Mouse (Mus musculus) bone marrow macrophage, adult 2 months (primary cell): ENCODE results near the gene Ttc21b. TPM values are rescaled to one million over a fixed set of nuclear protein-coding genes. Genes with fewer than 3 reads are reported as not detected.

ENCODE experiments used
- H3K27ac ChIP-seq: 2 replicates; pipeline ENCODE4 v1.5.1; 2012; ENCODE audit warnings: low read depth, low read length; ENCODE audit not compliant: insufficient read depth
- H3K4me1 ChIP-seq: 2 replicates; pipeline ENCODE4 v1.6.1; 2012; ENCODE audit warnings: low read length; ENCODE audit not compliant: control insufficient read depth, insufficient read depth
- H3K4me3 ChIP-seq: 2 replicates; pipeline ENCODE4 v1.5.1; 2012; ENCODE audit warnings: mild to moderate bottlenecking, low read length, moderate library complexity; ENCODE audit not compliant: insufficient read depth
- CTCF ChIP-seq: IDR thresholded peaks from 2 replicates; pipeline ENCODE4 v1.5.1; 2012; ENCODE audit warnings: low read depth, mild to moderate bottlenecking, low read length, moderate library complexity
- POLR2A ChIP-seq: IDR thresholded peaks from 2 replicates; pipeline ENCODE4 v1.6.1; 2012; ENCODE audit warnings: mild to moderate bottlenecking, low read depth, low read length, borderline replicate concordance
- polyA plus RNA-seq: library from polyadenylated mRNA; stranded (reverse); fragments of >200 nt; gene quantifications from 2 replicates; pipeline ENCODE4 v1.2.4, GENCODE M21; 2012; ENCODE audit not compliant: missing spikeins, insufficient read depth, insufficient read length

The Ttc21b gene
- polyA plus RNA-seq, result 4.8 and 5.6 TPM in 2 replicates

DNA sequence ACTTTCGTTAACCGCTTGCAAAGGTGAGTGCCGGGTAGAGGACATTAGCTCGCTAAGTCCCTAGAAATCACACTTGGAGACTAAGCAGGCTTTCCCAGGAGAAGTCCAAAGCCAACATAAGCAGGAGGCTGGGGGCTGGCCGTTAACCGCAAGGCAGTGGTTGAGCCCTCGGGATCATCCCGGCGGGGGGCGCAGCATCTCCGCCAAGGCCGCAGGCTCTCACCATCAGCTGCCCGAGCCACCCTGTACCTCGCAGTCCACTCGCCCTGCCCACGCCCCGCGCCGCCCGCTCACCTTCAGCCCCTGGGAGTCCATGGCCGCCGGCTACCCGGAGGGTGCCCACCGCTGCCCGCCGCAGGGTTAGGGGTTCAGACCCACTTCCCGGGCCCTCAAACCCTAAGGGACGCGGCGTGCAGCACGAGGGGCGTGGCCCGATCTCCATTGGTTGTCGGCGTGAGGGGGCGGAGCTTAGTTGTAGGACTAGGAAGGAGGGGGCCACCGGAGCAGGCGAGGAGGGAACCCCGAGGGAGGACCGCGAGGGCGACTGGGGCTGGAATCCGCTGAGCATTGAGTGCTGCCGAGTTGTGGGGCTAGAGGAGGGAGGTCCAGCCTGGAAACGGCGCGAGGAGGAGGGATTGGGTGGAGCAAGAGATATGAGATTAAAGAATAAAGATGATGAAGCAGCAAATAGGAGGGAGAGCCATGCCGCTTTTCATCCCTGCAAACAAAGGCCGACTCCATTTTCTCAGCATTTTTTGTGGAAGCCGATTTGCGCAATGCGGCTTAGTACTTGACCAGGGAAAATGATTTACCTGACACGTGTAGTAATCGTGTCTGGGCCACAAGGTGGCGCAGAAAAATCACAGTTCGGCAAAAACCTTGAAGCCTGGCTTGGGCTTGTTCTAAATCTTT, at the start of gene Ttc21b:
Gene Ttc21b (minus strand): TSS at position 398 of the 912 bp plus-strand sequence.
- Histone ChIP-seq H3K27ac (peak within 1 kb of the TSS; percentile 54), H3K4me1 (peaks cover 4% of the 10 kb centered on the region), H3K4me3 (peak within 1 kb of the TSS; percentile 89)
- TF ChIP-seq CTCF, result peak; percentile 68
- TF ChIP-seq POLR2A, result no peak

- no peak for TF ChIP-seq CTCF
- TF ChIP-seq POLR2A, result no peak
- no peak overlapping the region for H3K27ac ChIP-seq
- H3K4me3 ChIP-seq, result no peak overlapping the region
- H3K4me1 ChIP-seq, result no peaks in the 10 kb centered on the region
Observed at GRCm38 (mm10) chr2:66272551-66272950, 16.1 kb upstream of the Ttc21b start.

DNA sequence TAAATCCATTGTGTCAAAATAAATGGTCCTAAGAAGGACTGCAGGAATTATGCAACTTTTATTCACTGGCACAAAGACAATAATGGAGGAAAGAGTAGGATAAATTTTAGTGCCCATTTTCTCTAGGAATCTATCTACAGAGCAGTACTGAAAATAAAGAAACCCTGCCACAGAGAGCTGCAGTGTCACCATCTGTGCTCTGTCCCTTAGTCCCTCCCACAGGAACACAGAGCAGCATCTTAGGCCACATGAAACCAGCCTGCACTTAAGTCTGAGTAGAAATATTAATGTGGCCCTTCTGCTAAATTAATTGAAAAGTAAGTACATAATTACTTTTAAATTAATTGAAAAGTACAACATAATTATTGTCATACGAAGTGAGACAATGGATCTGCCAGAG, 12.4 kb downstream of the Ttc21b start:
- TF ChIP-seq POLR2A (no peak), CTCF (no peak)

GRCm38 (mm10) chr2:66240334-66240733, 16.1 kb downstream of the Ttc21b start:
- Histone ChIP-seq H3K27ac (no peak overlapping the region), H3K4me1 (no peaks in the 10 kb centered on the region), H3K4me3 (no peak overlapping the region)
- TF ChIP-seq CTCF (no peak), POLR2A (no peak)

More for the DNA sequence above, 12.4 kb downstream of the Ttc21b start:
- Histone ChIP-seq H3K4me3 (no peak overlapping the region), H3K27ac (no peak overlapping the region), H3K4me1 (no peaks in the 10 kb centered on the region)

DNA sequence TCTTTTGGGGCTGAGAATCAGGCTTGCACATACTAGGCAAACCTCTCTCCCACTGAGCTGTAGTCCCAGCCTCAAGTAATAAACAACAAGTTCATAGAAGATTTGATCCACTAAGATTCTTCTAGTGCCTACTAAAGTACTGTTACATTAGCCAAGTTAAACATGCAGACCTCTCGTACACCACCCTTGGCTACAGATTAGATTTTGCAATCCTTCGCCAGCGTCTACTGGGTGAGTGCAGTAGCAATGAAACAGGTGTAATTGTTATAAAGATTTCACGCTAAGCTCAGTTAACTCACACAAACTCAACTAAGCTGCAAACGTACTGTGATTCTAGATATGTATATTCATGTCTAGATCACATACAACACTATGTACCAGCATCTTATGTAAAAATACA, 17.5 kb downstream of the Ttc21b start:
- Histone ChIP-seq H3K4me3 (no peak overlapping the region), H3K27ac (no peak overlapping the region), H3K4me1 (no peaks in the 10 kb centered on the region)
- TF ChIP-seq CTCF, result no peak
- no peak for TF ChIP-seq POLR2A

DNA sequence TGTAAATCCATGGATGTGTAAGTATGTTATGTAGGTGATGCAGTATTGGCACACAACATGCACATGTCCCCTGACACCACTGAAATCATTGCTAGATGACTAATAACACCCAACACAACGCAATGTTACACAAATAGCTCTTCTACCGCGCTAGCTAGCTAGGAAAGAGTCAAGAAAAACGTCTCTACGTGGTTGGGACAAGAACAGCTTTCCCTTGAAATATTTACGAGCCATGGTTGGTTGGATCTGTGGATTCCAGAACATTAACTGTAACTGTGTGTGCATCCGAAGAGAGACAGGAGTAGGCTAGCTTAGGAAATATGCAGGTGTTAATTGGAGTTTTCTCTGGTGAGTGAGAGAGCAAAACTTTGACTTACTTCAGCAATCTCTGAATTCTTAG, 35.5 kb downstream of the Ttc21b start:
- no peak overlapping the region for H3K27ac ChIP-seq
- no peaks in the 10 kb centered on the region for H3K4me1 ChIP-seq
- H3K4me3 ChIP-seq, result no peak overlapping the region
- TF ChIP-seq POLR2A (no peak), CTCF (no peak)

- TF ChIP-seq CTCF, result no peak
- no peak for TF ChIP-seq POLR2A
- peaks cover 8% of the 10 kb centered on the region for H3K4me1 ChIP-seq
- H3K4me3 ChIP-seq, result no peak overlapping the region
- no peak overlapping the region for H3K27ac ChIP-seq
Observed at GRCm38 (mm10) chr2:66209875-66210274, 46.5 kb downstream of the Ttc21b start.

- Histone ChIP-seq H3K4me3 (no peak overlapping the region), H3K27ac (no peak overlapping the region), H3K4me1 (peaks cover 8% of the 10 kb centered on the region)
- TF ChIP-seq POLR2A (no peak), CTCF (no peak)
Observed at GRCm38 (mm10) chr2:66209353-66209752, 47.1 kb downstream of the Ttc21b start.

- no peak for TF ChIP-seq POLR2A
- TF ChIP-seq CTCF, result no peak
- H3K27ac ChIP-seq, result no peak overlapping the region
- no peak overlapping the region for H3K4me3 ChIP-seq
- 0 out of 2 replicates have a peak, but pooled peaks cover 3% of the 10 kb centered on the region for H3K4me1 ChIP-seq
Observed at GRCm38 (mm10) chr2:66206796-66207195, 49.6 kb downstream of the Ttc21b start.

DNA sequence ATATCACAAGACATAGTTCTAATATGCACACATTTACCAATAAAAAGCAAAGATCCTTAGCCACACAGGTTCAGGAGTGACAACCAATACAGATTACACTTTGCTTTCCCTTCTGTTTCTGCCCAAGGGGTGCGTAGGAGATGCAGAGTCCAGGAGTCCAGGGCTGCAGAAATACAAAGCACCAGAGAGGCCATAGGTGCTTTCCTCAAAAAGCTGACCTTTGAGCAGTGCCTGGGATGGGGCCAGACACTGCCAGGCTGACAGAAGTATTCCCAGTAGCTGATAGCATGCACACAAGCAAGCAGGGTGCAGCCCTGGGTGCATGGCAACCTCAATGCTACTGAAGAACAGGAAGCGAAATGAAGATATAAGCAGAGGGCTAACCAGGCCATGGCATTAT, 52.2 kb downstream of the Ttc21b start:
- H3K27ac ChIP-seq, result no peak overlapping the region
- TF ChIP-seq POLR2A (no peak), CTCF (no peak)

DNA sequence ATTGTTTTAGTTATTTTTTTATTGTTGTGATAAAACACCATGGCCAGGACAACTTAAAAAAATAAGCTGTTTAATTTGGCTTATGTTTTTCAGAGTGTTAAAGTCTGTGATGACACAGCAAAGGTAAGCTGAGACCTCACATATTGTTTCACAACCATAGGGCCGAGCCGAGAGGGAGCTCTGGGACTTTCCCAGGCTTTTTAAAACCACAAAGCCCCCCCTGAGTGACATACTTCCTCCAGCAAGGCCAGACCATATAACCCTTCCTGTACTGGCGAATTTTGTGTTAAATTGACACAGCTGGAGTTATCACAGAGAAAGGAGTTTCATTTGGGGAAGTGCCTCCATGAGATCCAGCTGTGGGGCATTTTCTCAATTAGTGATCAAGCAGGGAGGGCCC, 56.2 kb downstream of the Ttc21b start:
- Histone ChIP-seq H3K4me3 (no peak overlapping the region), H3K4me1 (peaks cover 3% of the 10 kb centered on the region), H3K27ac (no peak overlapping the region)
- TF ChIP-seq POLR2A, result no peak
- TF ChIP-seq CTCF, result no peak

More for the DNA sequence above, 52.2 kb downstream of the Ttc21b start:
- H3K4me1 ChIP-seq, result peaks cover 3% of the 10 kb centered on the region
- no peak overlapping the region for H3K4me3 ChIP-seq
